Mouse (Mus musculus) left cerebral cortex, postnatal 14 days (tissue): ENCODE results near the gene Awat1. TPM values are rescaled to one million over a fixed set of nuclear protein-coding genes. Genes with fewer than 3 reads are reported as not detected.

Experiments
- DNase-seq, 2 experiments: peaks; one replicate each; pipeline ENCODE4 v3.0.0; 2021 to 2022; ENCODE audit warnings: low spot score in 2 of 2, mixed read lengths in 1 of 2
- intact Hi-C: fragments of 180-260 bp; cut with DNase I; formaldehyde crosslinking; loops from one replicate; pipeline ENCODE4 v1.15.1; 2025
- long read RNA-seq, 2 experiments: library from polyadenylated mRNA; stranded (forward); transcript quantifications; one replicate each; pipeline ENCODE4 v2.0.0; 2021
- total RNA-seq, 2 experiments: library from RNA; stranded (reverse); gene quantifications; 2 replicates each; pipeline ENCODE4 v1.2.3; 2021

Gene Awat1
- total RNA-seq = not detected
- long read RNA-seq, experiment 1 = 0 reads
- long read RNA-seq, experiment 2 = 0 reads

GRCm38 (mm10) chrX:100571951-100572350 is at the start of gene Awat1:
TSS of gene Awat1 (plus strand) at chrX:100572251.
- DNase-seq = no peak
- intact Hi-C loops = no loop called here

DNA sequence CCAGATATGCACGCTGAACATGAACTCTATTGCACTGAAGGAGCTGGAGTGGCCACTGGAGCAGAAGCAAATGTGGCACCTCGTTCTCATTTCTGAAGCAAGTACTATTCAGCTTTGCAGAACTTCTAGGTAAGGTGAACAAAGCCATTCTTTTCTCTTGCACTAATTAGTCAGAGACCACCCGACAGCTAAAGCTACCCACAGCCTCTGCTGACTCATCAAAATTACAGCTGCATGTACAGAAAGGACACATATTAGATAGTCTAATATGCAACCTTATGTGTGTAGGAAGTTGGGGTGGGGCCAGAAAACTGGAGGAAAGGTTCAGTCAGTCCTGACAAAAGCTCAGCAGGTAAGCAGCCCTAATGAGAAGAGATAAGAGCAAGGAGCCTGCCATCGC is 47.6 kb upstream of the Awat1 start, which contains the start of gene Dgat2l6:
TSS of gene Dgat2l6 (plus strand) at position 368 of the 400 bp plus-strand sequence.
- intact Hi-C loops = no loop called here
- no peak for DNase-seq

DNA sequence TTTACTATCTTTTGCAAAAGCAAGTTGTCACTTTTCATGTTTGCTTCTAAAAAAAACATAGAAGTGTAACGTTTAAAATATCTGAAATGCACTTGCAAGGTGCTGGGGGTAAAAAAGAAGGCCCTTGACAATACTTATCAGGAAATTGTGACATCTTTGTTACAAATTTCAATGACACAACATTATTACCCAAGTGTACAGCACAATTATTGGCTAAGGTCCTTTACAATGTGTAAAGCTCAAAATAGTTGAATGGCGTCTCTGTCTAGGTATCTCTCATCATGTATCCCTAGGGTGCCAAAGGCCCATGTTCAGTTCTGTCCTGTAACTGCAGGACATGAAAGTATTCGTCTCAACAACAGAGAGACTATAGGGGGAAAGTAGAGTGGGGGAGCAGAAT is 16.0 kb upstream of the Awat1 start:
- no peak for DNase-seq
- intact Hi-C loops = no loop called here

DNA sequence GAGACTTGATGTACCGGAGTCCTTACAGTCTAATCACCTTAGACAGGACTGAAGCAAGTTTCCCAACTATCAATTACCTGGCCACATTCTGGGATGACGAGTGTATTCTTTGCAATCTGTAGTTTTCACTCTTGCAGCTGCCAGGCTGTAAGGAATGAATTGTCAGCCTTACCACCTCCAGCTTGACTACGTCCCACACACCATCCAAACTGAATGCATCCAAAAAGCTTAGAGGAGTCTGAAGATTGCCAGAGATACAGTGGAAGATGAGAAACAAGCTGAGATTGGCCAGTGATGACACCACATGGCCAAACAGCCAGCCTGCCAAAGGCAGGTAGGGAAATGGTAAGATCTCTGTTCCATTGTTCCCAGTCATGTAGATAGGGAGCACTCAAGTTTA is 6.4 kb upstream of the Awat1 start:
- intact Hi-C loops = no loop called here
- peak; percentile 2 to 8 for DNase-seq

- intact Hi-C loops = no loop called here
- no peak for DNase-seq
These were observed 22.7 kb downstream of the Awat1 start, which contains the start of gene P2ry4 for GRCm38 (mm10) chrX:100594791-100595190. TSS of gene P2ry4 (minus strand) at chrX:100594869.

DNA sequence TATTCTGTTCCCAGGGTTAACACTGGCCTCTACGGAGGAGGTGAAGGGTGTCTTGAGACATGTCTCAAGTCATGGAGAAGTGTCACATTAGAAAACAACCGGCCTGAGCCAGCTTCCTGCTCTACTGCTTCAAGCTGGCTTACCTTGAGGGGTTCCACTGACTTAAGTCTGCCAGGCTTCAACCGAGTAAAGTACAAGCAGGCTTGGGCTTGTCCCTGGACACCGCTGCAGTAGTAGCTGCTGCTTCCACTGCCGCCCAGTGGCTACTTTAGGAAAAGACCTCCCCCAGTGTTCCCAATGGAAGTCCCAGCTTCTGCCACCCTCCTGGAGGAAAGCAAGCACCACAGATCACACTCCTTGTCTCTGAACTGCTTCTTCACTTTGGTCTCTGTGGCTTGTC is 25.4 kb downstream of the Awat1 start:
- DNase-seq = peak; percentile 51 to 59
- intact Hi-C loops = no loop called here

DNA sequence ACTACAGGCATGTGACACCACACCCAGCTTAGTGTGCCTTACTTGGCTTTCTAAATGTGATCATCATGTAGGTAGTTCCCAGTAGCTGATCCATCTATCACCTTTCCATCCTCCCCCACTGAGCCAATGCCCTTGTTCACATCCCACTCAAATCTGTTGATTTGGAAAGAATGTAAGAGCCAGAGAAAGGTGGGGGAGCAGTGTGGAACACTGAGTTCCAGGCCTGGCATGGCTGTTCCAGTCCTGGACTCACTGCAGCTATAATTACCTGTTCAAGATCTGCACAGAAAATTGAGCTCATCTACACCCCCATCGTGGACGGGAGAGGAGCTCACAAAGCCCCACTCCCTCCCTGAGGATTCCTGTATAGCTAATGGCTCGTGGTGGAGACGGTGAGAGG is 27.7 kb downstream of the Awat1 start:
- DNase-seq = peak; percentile 4 to 34

DNA sequence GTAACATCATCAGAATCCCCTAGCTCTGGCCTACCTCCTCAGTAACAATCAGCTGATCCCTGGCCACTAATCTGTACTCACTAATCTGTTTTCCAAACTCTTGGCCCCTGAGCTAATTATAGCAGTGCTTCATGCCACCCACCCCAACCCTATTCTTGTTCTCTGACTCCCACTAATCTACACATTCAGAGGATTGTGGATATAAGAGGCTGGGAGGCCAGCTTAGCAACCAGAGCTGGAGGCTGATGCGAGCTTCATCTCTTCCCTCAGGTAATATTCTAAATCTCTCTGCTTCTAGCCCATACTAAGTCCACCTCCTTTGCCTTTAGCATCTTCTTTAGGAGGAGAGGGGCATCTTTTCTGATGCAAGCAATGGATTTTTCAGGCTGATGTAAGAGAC is 33.3 kb downstream of the Awat1 start, which contains the start of gene Arr3:
TSS of gene Arr3 (plus strand) at position 184 of the 400 bp plus-strand sequence.
- intact Hi-C loops = no loop called here
- no peak for DNase-seq

More for the DNA sequence above, 27.7 kb downstream of the Awat1 start:
- intact Hi-C loops = no loop called here

- DNase-seq = no peak
- intact Hi-C loops = no loop called here
These were observed 46.4 kb downstream of the Awat1 start for GRCm38 (mm10) chrX:100618488-100618887.

DNA sequence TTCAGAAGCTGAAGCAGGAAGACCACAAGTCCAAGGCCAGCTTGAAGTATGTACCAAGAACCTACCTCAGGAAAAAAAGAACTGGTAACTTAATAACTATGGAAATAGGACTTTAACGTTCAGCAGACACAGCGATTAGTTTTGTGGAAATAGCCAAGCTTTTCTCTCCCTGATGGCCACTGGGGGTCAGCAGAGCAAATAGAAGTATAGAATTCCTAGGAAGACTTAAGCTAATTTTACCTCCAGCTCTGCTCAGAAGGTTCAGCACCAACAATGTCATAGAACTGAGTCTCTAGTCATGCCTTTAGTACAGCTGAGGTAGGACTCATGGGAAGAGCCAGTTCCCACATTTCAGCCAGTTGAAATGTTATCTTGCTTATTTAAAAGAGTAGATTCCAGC is 49.3 kb downstream of the Awat1 start:
- no peak for DNase-seq
- intact Hi-C loops = loop anchor here (10.0 kb wide), 1 partner anchor 113 kb away; no protein-coding TSS in a partner anchor

- intact Hi-C loops = loop anchor here (10.0 kb wide), 1 partner anchor 111 kb away; no protein-coding TSS in a partner anchor
These were observed 52.2 kb downstream of the Awat1 start for GRCm38 (mm10) chrX:100624242-100624641.

DNA sequence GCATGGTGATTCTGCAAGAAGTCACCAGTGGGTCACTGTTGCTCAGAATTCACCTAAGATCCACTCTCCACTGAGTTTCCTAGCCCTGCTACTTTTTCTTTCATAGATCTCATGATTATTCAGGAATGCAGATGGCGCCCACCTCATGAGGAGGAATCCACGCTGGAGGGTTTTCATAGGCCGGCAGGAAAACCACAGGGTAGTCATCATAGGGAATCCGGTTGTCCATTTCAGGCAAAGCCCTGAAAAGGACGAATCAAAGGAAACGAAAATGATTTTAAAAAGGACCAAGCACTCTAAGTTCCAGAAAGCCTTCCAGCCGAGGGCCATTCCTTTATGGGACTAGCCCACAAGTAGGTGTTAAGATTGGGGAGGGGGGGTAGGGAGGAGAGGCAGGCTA is 53.1 kb downstream of the Awat1 start:
- intact Hi-C loops = loop anchor here (10.0 kb wide), 1 partner anchor 110 kb away; no protein-coding TSS in a partner anchor
- DNase-seq = peak in 1 of 2 experiments; percentile 7

More at GRCm38 (mm10) chrX:100624242-100624641, 52.2 kb downstream of the Awat1 start:
- DNase-seq = no peak

DNA sequence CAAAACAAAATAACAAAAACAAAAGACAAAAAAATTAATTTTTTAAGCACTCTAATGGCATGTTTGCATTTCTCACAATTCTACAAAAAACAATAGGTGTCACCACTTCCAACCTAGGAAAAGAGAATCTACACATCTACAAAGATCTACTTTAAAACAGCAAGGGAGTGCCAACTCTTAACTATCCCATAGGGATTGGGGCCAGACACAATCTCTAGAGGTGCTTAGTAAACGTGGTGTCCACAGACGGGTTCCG is 53.4 kb downstream of the Awat1 start, which contains the start of gene Kif4:
TSS of gene Kif4 (plus strand) at position 192 of the 256 bp plus-strand sequence.
- DNase-seq = no peak
- intact Hi-C loops = loop anchor here (10.0 kb wide), 1 partner anchor 109 kb away; no protein-coding TSS in a partner anchor

DNA sequence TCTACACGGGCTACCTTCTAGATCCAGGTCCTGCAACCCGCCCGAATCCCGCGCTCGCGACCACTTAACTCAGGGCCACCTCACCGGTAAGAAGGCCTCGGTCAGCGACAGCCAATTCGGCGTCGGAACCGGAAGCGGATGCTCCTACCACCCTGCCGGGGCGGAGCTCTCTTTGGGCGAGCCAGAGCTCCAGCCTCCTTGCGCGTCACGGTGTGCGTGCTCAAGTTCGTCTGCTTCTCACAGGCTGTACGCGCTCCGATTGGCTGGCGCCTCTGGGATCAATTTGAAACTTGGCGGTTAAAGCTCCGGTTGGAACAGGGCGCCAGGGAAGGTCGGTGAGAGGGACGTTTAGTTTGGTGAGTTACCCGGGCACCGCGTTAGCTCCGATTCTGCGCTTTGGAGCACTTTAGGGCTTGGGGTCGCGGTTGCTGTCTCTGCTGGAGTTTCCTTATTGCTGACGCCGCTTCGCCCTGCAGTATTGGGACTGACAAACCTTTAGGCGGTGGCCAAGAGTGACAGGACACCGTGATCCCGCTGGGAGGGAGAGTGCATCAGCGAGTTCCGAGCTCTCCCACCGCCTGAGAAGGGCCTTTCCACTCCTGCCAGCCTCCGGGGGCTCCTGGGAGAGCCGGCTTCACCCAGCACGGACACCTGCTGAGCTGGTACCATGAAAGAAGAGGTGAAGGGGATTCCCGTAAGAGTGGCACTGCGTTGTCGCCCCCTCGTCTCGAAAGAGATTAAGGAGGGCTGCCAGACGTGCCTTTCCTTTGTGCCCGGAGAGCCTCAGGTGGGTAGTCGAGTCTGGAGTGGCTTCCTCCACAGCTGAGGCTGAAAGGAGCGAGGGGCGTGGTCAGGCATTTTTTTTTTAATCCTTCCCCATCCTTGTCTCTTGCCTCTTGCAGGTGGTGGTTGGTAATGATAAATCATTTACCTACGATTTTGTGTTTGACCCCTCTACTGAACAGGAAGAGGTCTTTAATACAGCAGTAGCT is 54.0 kb downstream of the Awat1 start, which contains the start of gene Pdzd11:
TSS of gene Pdzd11 (minus strand) at position 767 of the 992 bp plus-strand sequence.
- intact Hi-C loops = loop anchor here (10.0 kb wide), 1 partner anchor 109 kb away; no protein-coding TSS in a partner anchor
- peak; percentile 88 to 91 for DNase-seq

Other genes with a start within 250 kb of the Awat1 start
- gene Otud6a, start 143.2 kb upstream of the Awat1 start, total RNA-seq = not detected
- not detected for gene Awat2, start 129.5 kb upstream of the Awat1 start, total RNA-seq
- 10 to 100 TPM; 32.6 to 35.0 TPM for gene Igbp1, start 78.0 kb upstream of the Awat1 start, total RNA-seq
- under 1 TPM; 0.08 to 0.18 TPM for gene Dgat2l6, start 47.4 kb upstream of the Awat1 start, total RNA-seq
- gene P2ry4, start 22.6 kb downstream of the Awat1 start, total RNA-seq = not detected
- gene Arr3, start 33.2 kb downstream of the Awat1 start, total RNA-seq = under 1 TPM; 0.26 to 0.32 TPM
- gene Kif4, start 53.5 kb downstream of the Awat1 start, total RNA-seq = 1 to 10 TPM in 1 of 2 experiments, under 1 TPM in 1; 0.97 to 1.1 TPM
- 10 to 100 TPM; 37.8 to 42.1 TPM for gene Pdzd11, start 54.3 kb downstream of the Awat1 start, total RNA-seq
- gene Gdpd2, start 157.6 kb downstream of the Awat1 start, total RNA-seq = 10 to 100 TPM in 1 of 2 experiments, 1 to 10 TPM in 1; 8.0 to 11.5 TPM
- 100 to 1,000 TPM; 153 to 158 TPM for gene Dlg3, start 195.5 kb downstream of the Awat1 start, total RNA-seq